Mouse (Mus musculus) G1E (cell line): ENCODE measurements around the gene Rrp1b.

Experiments
- CTCF ChIP-seq: IDR thresholded peaks from 2 replicates; pipeline ENCODE4 v1.5.1; 2012; ENCODE audit warnings: low read depth, low read length, inconsistent platforms, mixed read lengths
- GATA1 ChIP-seq: IDR thresholded peaks from 2 replicates; pipeline ENCODE4 v1.6.1; 2012; ENCODE audit warnings: borderline replicate concordance, low read length, inconsistent platforms, mixed read lengths
- GATA2 ChIP-seq: IDR thresholded peaks from 2 replicates; pipeline ENCODE4 v1.6.1; 2012; ENCODE audit warnings: low read depth, low read length, inconsistent platforms, borderline replicate concordance

- TF ChIP-seq CTCF (no peak), GATA1 (no peak), GATA2 (no peak)
Measured at GRCm38 (mm10) chr17:32012254-32012653, 23.6 kb upstream of the Rrp1b start.
